Mouse (Mus musculus): Measurements from ENCODE around the gene Camta1.

Gene Camta1

GRCm38 (mm10) chr4:151604907-151605306 is 256.8 kb downstream of the Camta1 start:
- DNase-seq (ENCODE audit: low read depth, low spot score), result peak; percentile 79

DNA sequence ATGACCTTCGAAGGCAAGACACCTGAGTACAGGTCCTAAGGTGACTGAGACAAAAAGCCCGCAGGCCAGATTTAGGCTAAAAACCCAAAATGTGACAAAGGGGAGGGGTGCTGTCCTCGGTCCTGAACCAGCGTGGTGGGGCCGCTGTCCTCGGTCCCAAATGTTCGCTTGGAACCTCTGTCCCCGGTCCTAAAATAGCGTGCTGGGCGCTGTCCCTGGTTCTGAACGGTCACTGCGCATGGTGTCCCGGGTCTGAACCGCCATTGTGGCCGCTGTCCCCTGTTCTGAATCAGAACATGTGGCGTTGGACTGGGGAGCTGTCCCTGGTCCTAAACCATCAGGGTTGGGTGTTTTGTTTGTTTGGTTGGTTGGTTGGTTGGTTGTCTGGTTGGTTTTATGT is 257.2 kb downstream of the Camta1 start:
- peak; percentile 94 for DNase-seq (ENCODE audit: low read depth, low spot score)

DNA sequence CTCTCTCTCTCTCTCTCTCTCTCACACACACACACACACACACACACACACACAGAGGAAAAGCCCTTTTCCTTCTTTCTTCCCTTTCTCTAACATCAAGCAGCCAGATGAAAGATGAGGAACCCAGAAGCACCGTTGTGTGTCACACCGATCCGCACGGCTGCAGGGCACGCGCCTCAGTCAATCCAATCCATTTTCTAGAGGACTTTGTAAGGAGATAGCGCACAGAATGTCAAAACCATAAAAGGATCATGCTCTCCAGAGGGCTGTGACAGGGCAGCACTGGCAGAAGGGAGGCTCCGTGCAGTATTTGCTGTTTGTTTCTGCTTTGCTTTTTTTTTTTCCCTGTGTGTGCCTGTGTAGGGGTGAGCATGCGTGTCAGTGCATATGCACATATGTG is 258.1 kb downstream of the Camta1 start:
- DNase-seq (ENCODE audit: low read depth, low spot score), result no peak

DNA sequence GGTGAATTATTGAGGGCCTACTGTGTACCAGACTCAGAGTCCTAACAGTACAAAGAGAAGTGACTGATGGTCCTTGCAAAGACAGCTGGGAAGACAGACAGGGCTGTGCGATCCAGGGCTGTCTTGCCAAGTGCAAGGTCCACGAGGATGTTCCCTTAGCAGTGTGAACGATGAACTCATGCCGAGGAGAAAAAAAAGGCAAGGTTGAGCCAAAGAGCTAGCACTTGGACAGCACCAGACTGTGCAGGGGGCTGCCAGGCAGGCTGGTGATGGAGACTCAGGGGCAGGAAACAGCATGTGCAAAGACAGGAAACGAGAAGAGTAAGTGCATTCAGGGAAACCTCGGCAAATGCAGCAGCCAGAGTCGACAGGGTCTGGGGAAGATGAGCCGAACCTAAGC is 266.6 kb downstream of the Camta1 start:
- no peak for DNase-seq (ENCODE audit: low read depth, low spot score)

- no peak for DNase-seq (ENCODE audit: low read depth, low spot score)
These were observed 268.6 kb downstream of the Camta1 start for GRCm38 (mm10) chr4:151593042-151593441.

GRCm38 (mm10) chr4:151586074-151586473 is 275.6 kb downstream of the Camta1 start:
- no peak for DNase-seq (ENCODE audit: low read depth, low spot score)

- no peak for DNase-seq (ENCODE audit: low read depth, low spot score)
These were observed 283.7 kb downstream of the Camta1 start for GRCm38 (mm10) chr4:151577961-151578360.

- no peak for DNase-seq (ENCODE audit: low read depth, low spot score)
These were observed 285.2 kb downstream of the Camta1 start for GRCm38 (mm10) chr4:151576291-151577108.

- no peak for DNase-seq (ENCODE audit: low read depth, low spot score)
These were observed 289.0 kb downstream of the Camta1 start for GRCm38 (mm10) chr4:151572716-151573115.

DNA sequence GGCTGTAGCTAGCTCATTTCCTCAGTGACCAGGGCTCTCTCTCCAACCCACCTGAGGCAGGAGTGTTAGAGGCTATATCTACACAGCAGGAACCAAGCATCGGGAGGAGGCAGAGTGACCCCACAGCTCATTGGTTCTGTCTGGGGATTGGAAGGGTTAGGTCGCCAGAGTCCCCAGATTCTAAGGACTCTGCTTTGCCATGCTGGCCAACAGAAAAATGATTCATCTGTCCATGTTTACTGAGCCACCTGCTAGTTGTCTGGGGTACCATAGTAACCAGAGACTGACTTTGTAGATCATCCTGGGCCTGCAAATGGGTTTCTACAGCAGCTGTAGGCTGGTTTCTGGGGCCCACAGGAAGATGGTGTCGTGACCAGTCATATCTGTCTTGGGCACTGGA is 292.1 kb downstream of the Camta1 start:
- no peak for DNase-seq (ENCODE audit: low read depth, low spot score)

- DNase-seq (ENCODE audit: low read depth, low spot score), result no peak
These were observed 292.8 kb downstream of the Camta1 start for GRCm38 (mm10) chr4:151568887-151569286.

DNA sequence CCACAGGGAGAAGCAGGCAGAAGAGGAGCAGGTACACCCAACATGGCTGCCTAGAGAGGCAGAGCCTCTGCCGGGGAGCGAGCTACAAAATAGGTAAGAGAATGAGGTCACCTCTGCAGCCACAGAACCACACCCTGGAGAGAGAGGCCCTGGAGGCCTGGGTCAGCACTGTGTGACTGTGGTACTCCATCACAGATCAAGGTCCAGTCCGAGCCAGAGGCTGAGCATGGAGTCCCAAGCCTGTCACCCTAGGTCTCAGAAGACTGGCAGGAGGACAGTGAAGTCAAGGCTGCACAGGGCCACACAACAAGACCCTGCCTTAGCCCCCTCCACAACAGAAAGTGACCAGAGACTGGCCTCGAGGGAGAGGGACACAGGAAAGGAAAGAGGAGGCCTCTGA is 294.6 kb downstream of the Camta1 start:
- no peak for DNase-seq (ENCODE audit: low read depth, low spot score)

GRCm38 (mm10) chr4:151555505-151555904 is 306.2 kb downstream of the Camta1 start:
- DNase-seq (ENCODE audit: low read depth, low spot score), result no peak

DNA sequence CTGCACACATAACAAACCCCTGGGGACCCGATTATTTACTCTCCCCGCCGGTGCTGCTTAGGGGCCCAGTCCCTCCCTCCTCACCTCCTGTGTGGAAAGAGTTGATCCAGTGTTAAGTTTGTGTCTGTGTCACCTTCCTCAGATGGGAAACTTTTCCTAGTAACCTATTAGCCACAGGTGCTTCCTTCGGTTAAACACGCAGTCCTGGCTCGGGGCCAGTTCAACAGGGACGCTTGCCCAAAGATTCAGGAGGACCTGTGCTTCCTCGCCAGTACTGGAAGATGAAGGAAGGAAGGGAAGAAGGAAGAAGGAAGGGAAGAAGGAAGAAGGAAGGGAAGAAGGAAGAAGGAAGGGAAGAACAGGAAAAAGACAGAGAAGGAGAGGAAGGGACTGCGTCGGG is 312.2 kb downstream of the Camta1 start:
- no peak for DNase-seq (ENCODE audit: low read depth, low spot score)

GRCm38 (mm10) chr4:151545452-151545851 is 316.2 kb downstream of the Camta1 start:
- no peak for DNase-seq (ENCODE audit: low read depth, low spot score)

DNA sequence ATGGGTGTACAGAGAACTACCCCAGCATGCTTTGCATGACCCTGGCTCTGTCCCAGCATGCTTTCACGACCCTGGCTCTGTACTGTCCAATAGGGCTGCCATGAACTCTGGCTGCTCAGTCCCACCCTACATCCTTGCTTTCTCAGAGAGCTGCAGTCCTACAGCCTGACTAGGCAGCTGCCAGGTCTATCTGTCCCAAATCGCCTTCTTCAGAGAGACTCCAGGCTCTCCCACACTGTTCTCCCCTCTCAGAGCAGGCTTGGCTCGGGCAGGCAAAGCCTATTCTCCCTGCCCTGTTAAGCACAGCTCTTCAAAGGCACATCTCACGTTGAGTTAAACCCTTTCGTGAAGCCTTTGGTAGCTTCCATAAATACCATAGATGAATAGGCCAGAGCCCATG is 317.5 kb downstream of the Camta1 start:
- DNase-seq (ENCODE audit: low read depth, low spot score), result no peak

- no peak for DNase-seq (ENCODE audit: low read depth, low spot score)
These were observed 321.1 kb downstream of the Camta1 start for GRCm38 (mm10) chr4:151540546-151540945.

GRCm38 (mm10) chr4:151539881-151540280 is 321.8 kb downstream of the Camta1 start:
- DNase-seq (ENCODE audit: low read depth, low spot score), result peak; percentile 57

- DNase-seq (ENCODE audit: low read depth, low spot score), result no peak
These were observed 322.5 kb downstream of the Camta1 start for GRCm38 (mm10) chr4:151539167-151539525.

DNA sequence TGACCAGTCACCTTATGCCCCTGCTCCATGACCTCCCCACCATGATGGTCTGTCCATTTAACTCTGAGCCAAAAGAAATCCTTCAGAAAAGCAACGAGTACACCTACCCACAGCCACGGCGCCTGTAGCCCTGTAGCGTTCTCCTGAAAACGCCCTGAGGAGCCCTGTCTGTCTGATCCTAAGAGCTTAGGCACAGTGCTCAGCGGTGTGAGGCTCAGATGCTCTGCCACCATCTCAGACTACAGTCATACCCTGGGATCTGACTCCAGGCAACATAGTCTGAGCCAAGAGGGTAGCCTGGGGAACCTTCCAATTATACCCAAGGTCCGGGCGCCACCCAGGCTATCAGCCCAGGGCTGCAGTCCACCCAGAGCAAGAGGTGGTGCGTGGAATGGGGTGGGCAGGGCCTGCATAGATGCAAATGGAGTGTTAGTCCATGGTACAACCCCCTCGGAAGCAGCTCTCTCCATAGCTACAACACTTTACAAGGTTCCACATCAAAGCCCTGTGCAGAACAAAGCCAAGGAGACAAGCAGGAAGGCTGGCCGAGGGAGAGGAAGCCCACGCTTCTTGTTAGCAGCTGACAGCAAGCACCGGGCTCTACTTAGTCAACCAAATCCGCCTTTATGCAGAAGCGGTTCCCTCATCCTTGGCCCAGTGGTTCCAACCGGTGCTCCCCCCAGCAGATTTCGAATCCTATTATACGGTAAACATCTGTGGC is 323.1 kb downstream of the Camta1 start:
- peak; percentile 59 for DNase-seq (ENCODE audit: low read depth, low spot score)

- no peak for DNase-seq (ENCODE audit: low read depth, low spot score)
These were observed 325.7 kb downstream of the Camta1 start for GRCm38 (mm10) chr4:151535916-151536450.

GRCm38 (mm10) chr4:151533451-151533850 is 328.2 kb downstream of the Camta1 start:
- no peak for DNase-seq (ENCODE audit: low read depth, low spot score)

- DNase-seq (ENCODE audit: low read depth, low spot score), result no peak
These were observed 333.2 kb downstream of the Camta1 start for GRCm38 (mm10) chr4:151528436-151528835.

All from ZHBTc4 (cell line).